Mouse (Mus musculus) testis, adult 2 months (tissue): ENCODE measurements around the gene Abhd6.

Source experiments
- CTCF ChIP-seq: fragments of 200-500 bp; IDR thresholded peaks from 2 replicates; pipeline ENCODE4 v1.5.1; 2012; ENCODE audit warnings: low read depth, mild to moderate bottlenecking, inconsistent platforms, low read length, moderate library complexity; ENCODE audit not compliant: control insufficient read depth, insufficient read depth, insufficient replicate concordance
- POLR2A ChIP-seq: fragments of 200-500 bp; IDR thresholded peaks from 2 replicates; pipeline ENCODE4 v1.6.1; 2012; ENCODE audit warnings: low read depth, mild to moderate bottlenecking, inconsistent platforms, low read length, moderate library complexity; ENCODE audit not compliant: control insufficient read depth

DNA sequence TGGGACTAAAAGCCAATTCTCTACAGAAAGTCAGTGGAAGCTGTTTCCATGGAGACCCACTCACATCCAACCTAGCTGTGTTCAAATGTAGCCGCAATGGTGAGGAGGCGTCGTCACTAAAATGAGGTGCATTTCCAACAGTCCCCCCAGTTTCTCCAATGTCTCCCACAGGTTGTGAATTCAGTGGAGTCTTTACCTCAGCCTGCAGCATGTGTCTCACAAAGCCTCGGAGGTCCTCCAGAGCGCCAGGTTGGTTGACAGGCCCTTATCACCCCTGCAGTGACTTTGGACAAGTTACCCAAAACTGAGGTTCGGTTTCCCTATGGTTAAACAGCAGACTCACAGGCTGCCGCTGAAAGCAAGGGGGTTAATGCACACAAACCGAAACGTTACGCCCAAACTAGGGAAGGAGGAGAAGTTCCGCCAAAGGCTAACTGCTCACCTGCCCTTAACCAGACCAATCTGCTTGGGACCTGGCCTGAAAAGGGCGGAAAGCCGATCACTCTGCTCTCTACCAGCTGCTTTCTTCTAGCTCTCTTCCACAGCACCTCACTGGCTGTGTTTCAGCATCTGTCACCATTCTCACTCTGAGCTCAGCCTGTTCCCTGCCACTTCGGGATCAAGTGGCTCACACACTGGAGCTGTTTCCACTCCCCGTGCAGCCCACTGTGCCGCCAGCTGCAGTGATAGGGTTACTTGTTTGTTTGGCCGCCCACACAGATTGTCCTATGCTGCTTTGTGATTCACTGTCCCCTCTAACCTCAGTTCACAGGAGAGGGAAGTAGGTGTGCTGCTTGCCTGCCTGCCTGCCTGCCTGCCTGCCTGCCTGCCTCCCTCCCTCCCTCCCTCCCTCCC, 1.6 kb upstream of the Abhd6 start:
- no peak for TF ChIP-seq POLR2A
- TF ChIP-seq CTCF: no peak
